Mouse (Mus musculus): Measurements from ENCODE around the gene Bcl7a. TPM values are rescaled to one million over a fixed set of nuclear protein-coding genes. Genes with fewer than 3 reads are reported as not detected.

Bcl7a gene
- polyA plus RNA-seq, 2 experiments, result 20.1 to 28.3 TPM

GRCm38 (mm10) chr5:123394957-123395881, 51.6 kb downstream of the Bcl7a start:
- TF ChIP-seq POLR2A (IDR thresholded peaks at IDR 0.05; ENCODE audit: borderline replicate concordance, extremely low read depth, insufficient read depth, insufficient read length), result no peak
- H3K4me2 ChIP-seq (replicated peaks; ENCODE audit: low read depth, low read length, severe bottlenecking), result peak overlapping the region; percentile 67
- H3K27me3 ChIP-seq (ENCODE audit: control insufficient read depth, insufficient read depth, low read length), result no peaks in the 10 kb centered on the region
- no peaks in the 10 kb centered on the region for H3K9me3 ChIP-seq (ENCODE audit: control insufficient read depth, low read length)
- H3K9ac ChIP-seq (ENCODE audit: low read depth, low read length, severe bottlenecking), result peak overlapping the region; percentile 93
- peak overlapping the region; percentile 93 for H3K4me3 ChIP-seq (replicated peaks; ENCODE audit: low read length)
- H3K36me3 ChIP-seq (ENCODE audit: control insufficient read depth, insufficient read depth, low read length), result no peaks in the 10 kb centered on the region
- H3K4me1 ChIP-seq (ENCODE audit: control insufficient read depth, insufficient read depth, low read length), result peaks cover 25% of the 10 kb centered on the region
- under 1% methylated on average over 59 of the region's 65 CpGs for WGBS
- peak overlapping the region; percentile 73 for H3K27ac ChIP-seq (replicated peaks; ENCODE audit: low read depth, low read length)
- DNase-seq (ENCODE audit: low spot score) (no peak), ATAC-seq (ENCODE audit: low FRiP score, low read depth) (peak; percentile 14; the same call in 1 of the 2 replicates)

GRCm38 (mm10) chr5:123396901-123397464, 53.3 kb downstream of the Bcl7a start:
- no peak overlapping the region for H3K9ac ChIP-seq (ENCODE audit: low read depth, low read length, severe bottlenecking)
- H3K4me1 ChIP-seq (ENCODE audit: control insufficient read depth, insufficient read depth, low read length), result peaks cover 18% of the 10 kb centered on the region
- no peaks in the 10 kb centered on the region for H3K36me3 ChIP-seq (ENCODE audit: control insufficient read depth, insufficient read depth, low read length)
- no peak for TF ChIP-seq POLR2A (IDR thresholded peaks at IDR 0.05; ENCODE audit: borderline replicate concordance, extremely low read depth, insufficient read depth, insufficient read length)
- no peaks in the 10 kb centered on the region for H3K27me3 ChIP-seq (ENCODE audit: control insufficient read depth, insufficient read depth, low read length)
- no peaks in the 10 kb centered on the region for H3K9me3 ChIP-seq (ENCODE audit: control insufficient read depth, low read length)
- DNase-seq (ENCODE audit: low spot score) (no peak), ATAC-seq (ENCODE audit: low FRiP score, low read depth) (no peak)
- H3K27ac ChIP-seq (replicated peaks; ENCODE audit: low read depth, low read length), result no peak overlapping the region
- peak overlapping the region; percentile 93; the same call in 1 of the 2 replicates for H3K4me3 ChIP-seq (replicated peaks; ENCODE audit: low read length)
- H3K4me2 ChIP-seq (replicated peaks; ENCODE audit: low read depth, low read length, severe bottlenecking), result peak overlapping the region; percentile 67
- 67% methylated on average over 8 of the region's 8 CpGs for WGBS

GRCm38 (mm10) chr5:123397786-123398185, 54.2 kb downstream of the Bcl7a start:
- no peak overlapping the region for H3K4me3 ChIP-seq (replicated peaks; ENCODE audit: low read length)

GRCm38 (mm10) chr5:123398856-123399498, 55.3 kb downstream of the Bcl7a start:
- Histone ChIP-seq H3K9me3 (ENCODE audit: control insufficient read depth, low read length) (no peaks in the 10 kb centered on the region), H3K4me1 (ENCODE audit: control insufficient read depth, insufficient read depth, low read length) (peaks cover 18% of the 10 kb centered on the region), H3K4me3 (replicated peaks; ENCODE audit: low read length) (no peak overlapping the region), H3K27me3 (ENCODE audit: control insufficient read depth, insufficient read depth, low read length) (no peaks in the 10 kb centered on the region), H3K27ac (replicated peaks; ENCODE audit: low read depth, low read length) (no peak overlapping the region), H3K36me3 (ENCODE audit: control insufficient read depth, insufficient read depth, low read length) (no peaks in the 10 kb centered on the region), H3K9ac (ENCODE audit: low read depth, low read length, severe bottlenecking) (no peak overlapping the region), H3K4me2 (replicated peaks; ENCODE audit: low read depth, low read length, severe bottlenecking) (no peak overlapping the region)
- DNase-seq (ENCODE audit: low spot score) (no peak), ATAC-seq (ENCODE audit: low FRiP score, low read depth) (no peak)
- 87% methylated on average over 4 of the region's 4 CpGs for WGBS
- no peak for TF ChIP-seq POLR2A (IDR thresholded peaks at IDR 0.05; ENCODE audit: borderline replicate concordance, extremely low read depth, insufficient read depth, insufficient read length)

More at GRCm38 (mm10) chr5:123397786-123398185, 54.2 kb downstream of the Bcl7a start:
- H3K4me1 ChIP-seq (ENCODE audit: control insufficient read depth, insufficient read depth, low read length), result peaks cover 18% of the 10 kb centered on the region
- H3K9ac ChIP-seq (ENCODE audit: low read depth, low read length, severe bottlenecking), result no peak overlapping the region
- H3K27ac ChIP-seq (replicated peaks; ENCODE audit: low read depth, low read length), result no peak overlapping the region
- ATAC-seq (ENCODE audit: low FRiP score, low read depth) (no peak), DNase-seq (ENCODE audit: low spot score) (no peak)
- H3K4me2 ChIP-seq (replicated peaks; ENCODE audit: low read depth, low read length, severe bottlenecking), result no peak overlapping the region
- no peaks in the 10 kb centered on the region for H3K27me3 ChIP-seq (ENCODE audit: control insufficient read depth, insufficient read depth, low read length)
- H3K36me3 ChIP-seq (ENCODE audit: control insufficient read depth, insufficient read depth, low read length), result no peaks in the 10 kb centered on the region
- no peak for TF ChIP-seq POLR2A (IDR thresholded peaks at IDR 0.05; ENCODE audit: borderline replicate concordance, extremely low read depth, insufficient read depth, insufficient read length)
- H3K9me3 ChIP-seq (ENCODE audit: control insufficient read depth, low read length), result no peaks in the 10 kb centered on the region
- WGBS, result 81% methylated on average over 11 of the region's 11 CpGs

- WGBS, result 90% methylated on average over 3 of the region's 3 CpGs
- Histone ChIP-seq H3K27me3 (ENCODE audit: control insufficient read depth, insufficient read depth, low read length) (no peaks in the 10 kb centered on the region), H3K4me3 (replicated peaks; ENCODE audit: low read length) (no peak overlapping the region), H3K4me2 (replicated peaks; ENCODE audit: low read depth, low read length, severe bottlenecking) (no peak overlapping the region), H3K36me3 (ENCODE audit: control insufficient read depth, insufficient read depth, low read length) (no peaks in the 10 kb centered on the region), H3K27ac (replicated peaks; ENCODE audit: low read depth, low read length) (no peak overlapping the region), H3K9ac (ENCODE audit: low read depth, low read length, severe bottlenecking) (no peak overlapping the region), H3K4me1 (ENCODE audit: control insufficient read depth, insufficient read depth, low read length) (no peaks in the 10 kb centered on the region), H3K9me3 (ENCODE audit: control insufficient read depth, low read length) (no peaks in the 10 kb centered on the region)
- DNase-seq (ENCODE audit: low spot score) (no peak), ATAC-seq (ENCODE audit: low FRiP score, low read depth) (no peak)
- no peak for TF ChIP-seq POLR2A (IDR thresholded peaks at IDR 0.05; ENCODE audit: borderline replicate concordance, extremely low read depth, insufficient read depth, insufficient read length)
Measured at GRCm38 (mm10) chr5:123404480-123404879, 60.8 kb downstream of the Bcl7a start.

Data from limb, embryonic 14.5 days (tissue).